Comparison of ENCODE assay signal across 9 mouse cellular contexts in the genomic region with DNA sequence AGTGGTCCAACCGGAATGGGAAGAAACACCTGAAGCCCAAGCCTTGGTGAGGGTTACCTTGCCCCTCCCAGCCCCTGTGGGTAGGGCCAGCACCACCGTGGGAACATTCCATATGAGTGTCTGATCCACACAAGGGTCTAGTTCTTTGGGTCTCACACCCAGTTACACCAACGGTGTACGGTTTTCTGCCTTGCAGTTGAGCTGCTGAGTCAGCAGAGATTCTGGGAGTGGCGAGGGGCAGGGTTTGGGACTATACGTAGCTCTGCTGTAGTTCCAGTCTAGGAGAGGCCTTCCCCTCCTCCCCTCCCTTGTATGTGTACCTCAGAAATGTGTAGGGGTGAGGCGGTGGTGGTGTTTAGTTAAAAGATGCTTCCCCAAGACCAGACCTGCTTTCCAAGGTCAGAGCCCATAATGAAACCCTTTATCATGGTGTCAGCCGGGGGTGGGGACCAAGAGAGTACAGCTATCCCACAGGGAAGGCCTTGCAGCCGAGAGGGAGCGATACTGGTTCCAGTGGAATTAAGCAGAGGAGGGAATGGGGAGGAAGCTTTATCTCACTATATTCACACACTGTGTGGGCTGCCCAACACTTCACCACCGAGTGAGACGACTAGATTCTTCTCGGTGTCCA. TPM values are rescaled to one million over a fixed set of nuclear protein-coding genes. Genes with fewer than 3 reads are reported as not detected.
DNase-seq lines count a peak whose midpoint lies in the region; ATAC-seq and TF ChIP-seq lines count a peak whose summit lies in the region.
"Had no signal": no experiment of that assay in that cellular context is flagged by ENCODE, and none has a peak within 500 bp of the region (broad histone marks: within the 10 kb centered on the region; RNA-seq: fewer than 3 reads in every experiment).

No protein-coding gene starts in this region.

- peaks cover 27% of the 10 kb centered on the region for H3K4me1 ChIP-seq in kidney, embryonic 15.5 days
- H3K4me1 ChIP-seq in forebrain, embryonic 11.5 days (replicated peaks; ENCODE audit: control insufficient read depth, insufficient read depth, low read length) = peaks cover 2% of the 10 kb centered on the region; the same call in 1 of the 2 replicates
- H3K4me1 ChIP-seq in liver, embryonic 11.5 days (replicated peaks; ENCODE audit: control insufficient read depth, insufficient read depth, low read length) = peaks cover 16% of the 10 kb centered on the region

- H3ac ChIP-seq in myocyte (ENCODE audit: control insufficient read depth, insufficient read length) = peak overlapping the region; percentile 3

- H3K36me3 ChIP-seq in kidney, embryonic 15.5 days = no peaks in the 10 kb centered on the region
- H3K36me3 ChIP-seq in forebrain, embryonic 11.5 days (ENCODE audit: control insufficient read depth, insufficient read depth, low read length) = no peaks in the 10 kb centered on the region
- no peaks in the 10 kb centered on the region for H3K36me3 ChIP-seq in liver, embryonic 11.5 days (ENCODE audit: control insufficient read depth, insufficient read depth, low read length)
- H3K36me3 ChIP-seq in myocyte (ENCODE audit: control insufficient read depth, insufficient read depth) = no peaks in the 10 kb centered on the region

- H3K27ac ChIP-seq in kidney, embryonic 15.5 days = peak overlapping the region; percentile 96
- no peak overlapping the region for H3K27ac ChIP-seq in forebrain, embryonic 11.5 days (ENCODE audit: low read depth, low read length)
- peak overlapping the region; percentile 34 for H3K27ac ChIP-seq in liver, embryonic 11.5 days (ENCODE audit: low read depth, low read length)
- no peak overlapping the region for H3K27ac ChIP-seq in layer of hippocampus, adult 2 months

- no peak for DNase-seq in kidney, postnatal 36 days
- no peak for DNase-seq in forebrain, embryonic 11.5 days (ENCODE audit: low spot score)
- DNase-seq in liver, embryonic 11.5 days (ENCODE audit: low spot score) = peak; percentile 49
- DNase-seq in adrenal gland, adult 18-20 months (ENCODE audit: low spot score in 2 of 2) = no peak
- no peak for DNase-seq in layer of hippocampus, adult 2 months (ENCODE audit: low spot score in 2 of 2)

- no peak for TF ChIP-seq POLR2A in myocyte (IDR thresholded peaks at IDR 0.05; ENCODE audit: insufficient read length, low read depth)

- WGBS in kidney, embryonic 15.5 days = 15% methylated on average over 13 of the region's 13 CpGs
- 30% methylated on average over 13 of the region's 13 CpGs for WGBS in forebrain, embryonic 11.5 days
- 25% methylated on average over 13 of the region's 13 CpGs for WGBS in liver, embryonic 11.5 days

- no peaks in the 10 kb centered on the region for H3K79me2 ChIP-seq in myocyte (ENCODE audit: control insufficient read depth, insufficient read depth)

- H3K4me2 ChIP-seq in kidney, embryonic 15.5 days = peak overlapping the region; percentile 96
- H3K4me2 ChIP-seq in forebrain, embryonic 11.5 days (ENCODE audit: low read depth, low read length, severe bottlenecking) = peak overlapping the region; percentile 95; the same call in 1 of the 2 replicates
- H3K4me2 ChIP-seq in liver, embryonic 11.5 days = peak overlapping the region; percentile 97
- H3K4me2 ChIP-seq in myocyte (ENCODE audit: low read depth) = peak overlapping the region; percentile 89

- no peaks in the 10 kb centered on the region for H3K27me3 ChIP-seq in kidney, embryonic 15.5 days
- no peaks in the 10 kb centered on the region; the same call in 1 of the 2 replicates for H3K27me3 ChIP-seq in forebrain, embryonic 11.5 days (ENCODE audit: control insufficient read depth, insufficient read depth, low read length)
- no peaks in the 10 kb centered on the region for H3K27me3 ChIP-seq in liver, embryonic 11.5 days (replicated peaks; ENCODE audit: control insufficient read depth, insufficient read depth, low read length)
- H3K27me3 ChIP-seq in myocyte (ENCODE audit: control insufficient read depth, insufficient read depth, insufficient read length) = no peaks in the 10 kb centered on the region

- peak overlapping the region; percentile 75; the same call in 1 of the 2 replicates for H3K4me3 ChIP-seq in kidney, embryonic 15.5 days (replicated peaks)
- peak overlapping the region; percentile 58; the same call in 1 of the 2 replicates for H3K4me3 ChIP-seq in forebrain, embryonic 11.5 days (ENCODE audit: low read depth, low read length)
- peak overlapping the region; percentile 73 for H3K4me3 ChIP-seq in liver, embryonic 11.5 days (ENCODE audit: low read depth, low read length)
- peak overlapping the region; percentile 31 for H3K4me3 ChIP-seq in myocyte
- H3K4me3 ChIP-seq in layer of hippocampus, adult 2 months = no peak overlapping the region

- ATAC-seq in kidney, embryonic 15.5 days (replicated peaks; ENCODE audit: low FRiP score) = peak; percentile 9; the same call in 1 of the 2 replicates
- ATAC-seq in forebrain, embryonic 11.5 days (replicated peaks; ENCODE audit: low FRiP score) = no peak
- no peak for ATAC-seq in liver, embryonic 11.5 days (replicated peaks; ENCODE audit: low FRiP score)
- no peak for ATAC-seq in monocyte, adult 5-6 weeks (replicated peaks; ENCODE audit: insufficient number of reproducible peaks, low FRiP score, low TSS enrichment, poor library complexity, severe bottlenecking)

- no peak for TF ChIP-seq CTCF in layer of hippocampus, adult 2 months (conservative IDR thresholded peaks at IDR 0.05)

- H3K9ac ChIP-seq in kidney, embryonic 15.5 days = no peak overlapping the region; the same call in 1 of the 2 replicates
- no peak overlapping the region; the same call in 1 of the 2 replicates for H3K9ac ChIP-seq in forebrain, embryonic 11.5 days (ENCODE audit: low read length)
- H3K9ac ChIP-seq in liver, embryonic 11.5 days (ENCODE audit: low read depth, low read length) = no peak overlapping the region

- H3K9me3 ChIP-seq in kidney, embryonic 15.5 days (replicated peaks) = no peaks in the 10 kb centered on the region
- no peaks in the 10 kb centered on the region for H3K9me3 ChIP-seq in forebrain, embryonic 11.5 days (ENCODE audit: control insufficient read depth, low read length)
- no peaks in the 10 kb centered on the region for H3K9me3 ChIP-seq in liver, embryonic 11.5 days (ENCODE audit: control insufficient read depth, low read length)

TF ChIP-seq in myocyte, 11 proteins besides CTCF, POLR2A, EP300 and RAD21:
- TF ChIP-seq POLR2AphosphoS2 (IDR thresholded peaks at IDR 0.05; ENCODE audit: insufficient read length, low read depth) (no peak), TCF12 (IDR thresholded peaks at IDR 0.05; ENCODE audit: insufficient read depth, poor library complexity, severe bottlenecking) (no peak), E2F4 (IDR thresholded peaks at IDR 0.05; ENCODE audit: insufficient read depth) (no peak), REST (IDR thresholded peaks at IDR 0.05; ENCODE audit: insufficient read depth, insufficient read length) (no peak), MYOD1 (IDR thresholded peaks at IDR 0.05; ENCODE audit: control insufficient read depth in 1 of 3, insufficient read length in 2 of 3, low read depth in 2 of 3) (no peak), CEBPB (IDR thresholded peaks at IDR 0.05; ENCODE audit: insufficient read depth, poor library complexity, severe bottlenecking) (no peak), SRF (IDR thresholded peaks at IDR 0.05; ENCODE audit: control insufficient read depth, insufficient read length, low read depth) (no peak), TCF3 (IDR thresholded peaks at IDR 0.05; ENCODE audit: insufficient read length, low read depth) (no peak), MYOG (IDR thresholded peaks at IDR 0.05; ENCODE audit: control insufficient read depth in 1 of 3, insufficient read depth in 1 of 3, insufficient read length in 2 of 3, low read depth in 2 of 3) (no peak), MAX (IDR thresholded peaks at IDR 0.05; ENCODE audit: low read depth) (no peak)

RNA-seq across cellular contexts. Expression of gene Kdm5b, which starts 4.6 kb away (rescaled TPM):
- 54.2 and 56.2 TPM in 2 replicates for polyA plus RNA-seq in kidney, embryonic 15.5 days (2015; fragmentation: Nextera tagmentation; extraction: Ambion mirVana)
- 83.9 and 84.4 TPM in 2 replicates for polyA plus RNA-seq in forebrain, embryonic 11.5 days (2014; fragmentation: Nextera tagmentation; extraction: Ambion mirVana)
- 30.8 and 32.9 TPM in 2 replicates for polyA plus RNA-seq in liver, embryonic 11.5 days (2014; fragmentation: Nextera tagmentation; extraction: Ambion mirVana)
- polyA plus RNA-seq in myocyte (2012; fragmentation: generic; extraction: Trizol) = 11.2 TPM
- 10 to 100 TPM; 35.4 to 41.0 TPM for total RNA-seq in adrenal gland, adult 18-20 months (2021)
- total RNA-seq in layer of hippocampus, adult 2 months (2021) = 10 to 100 TPM; 69.1 to 72.6 TPM
- total RNA-seq in monocyte, adult 5-6 weeks (2017) = 22.2 to 37.2 TPM (median 32.1 TPM) in 3 replicates

RNA-seq across cellular contexts. Expression of gene Mgat4e, which starts 5.9 kb away (rescaled TPM):
- polyA plus RNA-seq in kidney, embryonic 15.5 days (2015; fragmentation: Nextera tagmentation; extraction: Ambion mirVana) = not detected in 2 replicates
- not detected in 2 replicates for polyA plus RNA-seq in forebrain, embryonic 11.5 days (2014; fragmentation: Nextera tagmentation; extraction: Ambion mirVana)
- not detected in 2 replicates for polyA plus RNA-seq in liver, embryonic 11.5 days (2014; fragmentation: Nextera tagmentation; extraction: Ambion mirVana)
- not detected for polyA plus RNA-seq in myocyte (2012; fragmentation: generic; extraction: Trizol)
- total RNA-seq in adrenal gland, adult 18-20 months (2021) = not detected
- not detected for total RNA-seq in layer of hippocampus, adult 2 months (2021)
- total RNA-seq in monocyte, adult 5-6 weeks (2017) = not detected in 3 replicates
- total RNA-seq: left cerebral cortex, postnatal 14 days had no signal

Comparison
In these comparisons a context has a peak if more than half of its experiments do, and no peak if none do; other contexts are left out.
1. H3K27ac ChIP-seq: peak in kidney, embryonic 15.5 days (single experiment) and liver, embryonic 11.5 days (single experiment); none in forebrain, embryonic 11.5 days (single experiment) and layer of hippocampus, adult 2 months (single experiment).
2. Peak in every context shown above with its lines, with median percentiles within 50 percentile points of each other: H3K4me2 ChIP-seq.